21 mouse cellular contexts compared by ENCODE assay signal in genomic region chr7:132742912-132743311, GRCm38 (mm10).
DNase-seq lines count a peak whose midpoint lies in the region; ATAC-seq and TF ChIP-seq lines count a peak whose summit lies in the region.
"Had no signal": no experiment of that assay in that cellular context is flagged by ENCODE, and none has a peak within 500 bp of the region (broad histone marks: within the 10 kb centered on the region; RNA-seq: fewer than 3 reads in every experiment).

No protein-coding gene starts in this region.

- H3K9ac ChIP-seq in embryonic facial prominence, embryonic 15.5 days = no peak overlapping the region
- H3K9ac ChIP-seq in midbrain, embryonic 11.5 days (ENCODE audit: low read length) = no peak overlapping the region
- H3K9ac ChIP-seq in midbrain, embryonic 16.5 days (ENCODE audit: low read depth, low read length) = no peak overlapping the region
- H3K9ac ChIP-seq: embryonic facial prominence, embryonic 12.5 days; forebrain, embryonic 12.5 days; hindbrain, embryonic 12.5 days had no signal

- 74% methylated on average over 5 of the region's 5 CpGs for WGBS in embryonic facial prominence, embryonic 15.5 days
- WGBS in embryonic facial prominence, embryonic 10.5 days = 87% methylated on average over 5 of the region's 5 CpGs
- 88% methylated on average over 5 of the region's 5 CpGs for WGBS in midbrain, embryonic 11.5 days
- WGBS in midbrain, embryonic 16.5 days = 91% methylated on average over 5 of the region's 5 CpGs

- peaks cover 13% of the 10 kb centered on the region for H3K4me1 ChIP-seq in embryonic facial prominence, embryonic 15.5 days
- peaks cover 6% of the 10 kb centered on the region; the same call in 1 of the 2 replicates for H3K4me1 ChIP-seq in embryonic facial prominence, embryonic 10.5 days
- no peaks in the 10 kb centered on the region for H3K4me1 ChIP-seq in midbrain, embryonic 11.5 days (ENCODE audit: control insufficient read depth, insufficient read depth, low read length)
- no peaks in the 10 kb centered on the region for H3K4me1 ChIP-seq in midbrain, embryonic 16.5 days (ENCODE audit: control insufficient read depth, insufficient read depth, low read length)
- H3K4me1 ChIP-seq: embryonic facial prominence, embryonic 12.5 days; forebrain, embryonic 12.5 days; hindbrain, embryonic 12.5 days had no signal

- 0 out of 2 replicates have a peak, but pooled peaks cover 4% of the 10 kb centered on the region for H3K36me3 ChIP-seq in embryonic facial prominence, embryonic 15.5 days
- H3K36me3 ChIP-seq in embryonic facial prominence, embryonic 10.5 days (replicated peaks) = peaks cover 65% of the 10 kb centered on the region
- no peaks in the 10 kb centered on the region for H3K36me3 ChIP-seq in midbrain, embryonic 11.5 days (ENCODE audit: control insufficient read depth, insufficient read depth, low read length)
- no peaks in the 10 kb centered on the region for H3K36me3 ChIP-seq in midbrain, embryonic 16.5 days (ENCODE audit: control insufficient read depth, insufficient read depth, low read length)

- H3K9me3 ChIP-seq in embryonic facial prominence, embryonic 15.5 days (replicated peaks) = no peaks in the 10 kb centered on the region
- H3K9me3 ChIP-seq in embryonic facial prominence, embryonic 10.5 days = no peaks in the 10 kb centered on the region
- H3K9me3 ChIP-seq in midbrain, embryonic 11.5 days (ENCODE audit: control insufficient read depth, low read length) = no peaks in the 10 kb centered on the region
- no peaks in the 10 kb centered on the region for H3K9me3 ChIP-seq in midbrain, embryonic 16.5 days (replicated peaks; ENCODE audit: control insufficient read depth, low read length, poor library complexity, severe bottlenecking)
- H3K9me3 ChIP-seq: embryonic facial prominence, embryonic 12.5 days; forebrain, embryonic 12.5 days; hindbrain, embryonic 12.5 days had no signal

- no peaks in the 10 kb centered on the region for H3K27me3 ChIP-seq in embryonic facial prominence, embryonic 15.5 days
- H3K27me3 ChIP-seq in embryonic facial prominence, embryonic 10.5 days (replicated peaks; ENCODE audit: low read depth, poor library complexity, severe bottlenecking) = no peaks in the 10 kb centered on the region
- no peaks in the 10 kb centered on the region for H3K27me3 ChIP-seq in midbrain, embryonic 11.5 days (ENCODE audit: control insufficient read depth, insufficient read depth, low read length)
- H3K27me3 ChIP-seq in midbrain, embryonic 16.5 days (ENCODE audit: control insufficient read depth, insufficient read depth, low read depth, low read length) = no peaks in the 10 kb centered on the region
- H3K27me3 ChIP-seq: embryonic facial prominence, embryonic 12.5 days; forebrain, embryonic 12.5 days; hindbrain, embryonic 12.5 days had no signal

- intact Hi-C loops in gastrocnemius, adult 2 months (cut with DNase I) = no loop called here
- intact Hi-C loops in left cerebral cortex, adult 2 months (cut with DNase I) = no loop called here
- intact Hi-C loops in left cerebral cortex, postnatal 4 days (cut with DNase I) = no loop called here

- H3K27ac ChIP-seq in embryonic facial prominence, embryonic 15.5 days (replicated peaks) = peak overlapping the region; percentile 28; the same call in 1 of the 2 replicates
- H3K27ac ChIP-seq in embryonic facial prominence, embryonic 10.5 days (replicated peaks) = no peak overlapping the region
- peak overlapping the region; percentile 67 for H3K27ac ChIP-seq in gastrocnemius, adult 2 months
- H3K27ac ChIP-seq in left cerebral cortex, adult 2 months = peak overlapping the region; percentile 70
- no peak overlapping the region for H3K27ac ChIP-seq in midbrain, embryonic 11.5 days (ENCODE audit: low read depth, low read length)
- no peak overlapping the region for H3K27ac ChIP-seq in midbrain, embryonic 16.5 days (ENCODE audit: low read length)
- H3K27ac ChIP-seq: embryonic facial prominence, embryonic 12.5 days; forebrain, embryonic 12.5 days; hindbrain, embryonic 12.5 days had no signal

- TF ChIP-seq CTCF in gastrocnemius, adult 2 months (IDR thresholded peaks at IDR 0.05) = no peak
- no peak for TF ChIP-seq CTCF in left cerebral cortex, adult 2 months (IDR thresholded peaks at IDR 0.05)

- no peak for DNase-seq in embryonic facial prominence, embryonic 10.5 days (ENCODE audit: low spot score)
- no peak for DNase-seq in gastrocnemius, adult 2 months
- DNase-seq in gastrocnemius, adult 18-20 months (ENCODE audit: low spot score) = no peak
- no peak for DNase-seq in left cerebral cortex, adult 2 months (ENCODE audit: extremely low spot score in 1 of 2, low spot score in 2 of 2)
- no peak for DNase-seq in left cerebral cortex, postnatal 4 days
- peak; percentile 26 for DNase-seq in midbrain, embryonic 11.5 days (ENCODE audit: low spot score, missing footprints)
- DNase-seq: adrenal gland, postnatal 10 days; cerebellum, adult 18-20 months; cerebellum, postnatal 14 days; embryo, embryonic 11 days; gastrocnemius, postnatal 10 days; heart, postnatal 10 days; heart, postnatal 4 days had no signal

- no peak overlapping the region for H3K4me2 ChIP-seq in embryonic facial prominence, embryonic 15.5 days (replicated peaks)
- no peak overlapping the region for H3K4me2 ChIP-seq in midbrain, embryonic 11.5 days
- H3K4me2 ChIP-seq in midbrain, embryonic 16.5 days (ENCODE audit: low read length) = no peak overlapping the region
- H3K4me2 ChIP-seq: embryonic facial prominence, embryonic 12.5 days; forebrain, embryonic 12.5 days; hindbrain, embryonic 12.5 days had no signal

- no peak overlapping the region for H3K4me3 ChIP-seq in embryonic facial prominence, embryonic 15.5 days (replicated peaks)
- H3K4me3 ChIP-seq in embryonic facial prominence, embryonic 10.5 days = no peak overlapping the region
- no peak overlapping the region for H3K4me3 ChIP-seq in gastrocnemius, adult 2 months
- no peak overlapping the region for H3K4me3 ChIP-seq in left cerebral cortex, adult 2 months
- H3K4me3 ChIP-seq in midbrain, embryonic 11.5 days (ENCODE audit: low read depth, low read length) = no peak overlapping the region
- no peak overlapping the region for H3K4me3 ChIP-seq in midbrain, embryonic 16.5 days (ENCODE audit: low read depth, low read length)
- H3K4me3 ChIP-seq: embryonic facial prominence, embryonic 12.5 days; forebrain, embryonic 12.5 days; hindbrain, embryonic 12.5 days had no signal

- ATAC-seq in embryonic facial prominence, embryonic 15.5 days (ENCODE audit: insufficient number of reproducible peaks, low FRiP score, low TSS enrichment, low read depth) = no peak
- no peak for ATAC-seq in midbrain, embryonic 11.5 days (ENCODE audit: low FRiP score)
- no peak for ATAC-seq in midbrain, embryonic 16.5 days
- ATAC-seq: hindbrain, embryonic 16.5 days; inflammation-experienced regulatory T-cells, adult 6 months; intestine, postnatal 0 days had no signal

Comparison
In these comparisons a context has a peak if more than half of its experiments do, and no peak if none do; other contexts are left out.
1. H3K27ac ChIP-seq: peak in embryonic facial prominence, embryonic 15.5 days (single experiment), gastrocnemius, adult 2 months (single experiment) and left cerebral cortex, adult 2 months (single experiment); none in embryonic facial prominence, embryonic 10.5 days (single experiment), midbrain, embryonic 11.5 days (single experiment) and midbrain, embryonic 16.5 days (single experiment).